Mouse (Mus musculus) layer of hippocampus, adult 18-20 months (tissue): ENCODE data around the gene Azin2. TPM values are rescaled to one million over a fixed set of nuclear protein-coding genes. Genes with fewer than 3 reads are reported as not detected.

ENCODE experiments used
- DNase-seq, 2 experiments: peaks; one replicate each; pipeline ENCODE4 v3.0.0; 2022; ENCODE audit warnings: low spot score in 2 of 2
- long read RNA-seq: library from polyadenylated mRNA; stranded (forward); transcript quantifications from one replicate; pipeline ENCODE4 v2.0.0, GENCODE M21; 2021
- total RNA-seq, 2 experiments: library from RNA; stranded (reverse); gene quantifications; 2 replicates each; pipeline ENCODE4 v1.2.3; 2021

The Azin2 gene
- total RNA-seq: 10 to 100 TPM; 38.9 to 41.7 TPM
- long read RNA-seq, transcript Azin2-201 (11 exons, 2,063 nt): major isoform, 21 of 44 reads
- long read RNA-seq, partial matches to known transcripts: 13 of 44 reads
- long read RNA-seq, other reads (novel, unspliced or antisense): 9 of 44 reads

GRCm38 (mm10) chr4:128962029-128962925 lies at the start of gene Azin2:
Gene Azin2, minus strand, starts transcription at chr4:128962442.
- peak; percentile 83 to 94 for DNase-seq

GRCm38 (mm10) chr4:129011604-129012121 lies 49.4 kb upstream of the Azin2 start:
- no peak for DNase-seq

- DNase-seq: no peak
Measured at GRCm38 (mm10) chr4:129009521-129009920, 47.3 kb upstream of the Azin2 start.

- no peak for DNase-seq
Measured at GRCm38 (mm10) chr4:129008672-129009071, 46.4 kb upstream of the Azin2 start.

GRCm38 (mm10) chr4:129008006-129008519 lies 45.8 kb upstream of the Azin2 start:
- DNase-seq: no peak

GRCm38 (mm10) chr4:129003720-129004119 lies 41.5 kb upstream of the Azin2 start:
- DNase-seq: no peak

- no peak for DNase-seq
Measured at GRCm38 (mm10) chr4:129000786-129001185, 38.5 kb upstream of the Azin2 start.

GRCm38 (mm10) chr4:128998401-128998800 lies 36.2 kb upstream of the Azin2 start:
- DNase-seq: no peak

GRCm38 (mm10) chr4:128997258-128997657 lies 35.0 kb upstream of the Azin2 start:
- no peak for DNase-seq

GRCm38 (mm10) chr4:128995238-128995637 lies 33.0 kb upstream of the Azin2 start:
- DNase-seq: no peak

GRCm38 (mm10) chr4:128993675-128994074 lies 31.4 kb upstream of the Azin2 start:
- DNase-seq: no peak

GRCm38 (mm10) chr4:128993025-128993662 lies 30.9 kb upstream of the Azin2 start:
- peak; percentile 95 to 98 for DNase-seq

GRCm38 (mm10) chr4:128992176-128992575 lies 29.9 kb upstream of the Azin2 start:
- no peak for DNase-seq

GRCm38 (mm10) chr4:128991500-128992008 lies 29.3 kb upstream of the Azin2 start, which contains the start of gene Ak2:
Gene Ak2, plus strand, starts transcription at chr4:128991958.
- DNase-seq: no peak

GRCm38 (mm10) chr4:128989678-128990077 lies 27.4 kb upstream of the Azin2 start:
- no peak for DNase-seq

GRCm38 (mm10) chr4:128988911-128989310 lies 26.7 kb upstream of the Azin2 start:
- DNase-seq: no peak

GRCm38 (mm10) chr4:128984600-128984999 lies 22.4 kb upstream of the Azin2 start:
- DNase-seq: no peak

- DNase-seq: no peak
Measured at GRCm38 (mm10) chr4:128983656-128984055, 21.4 kb upstream of the Azin2 start.

- no peak for DNase-seq
Measured at GRCm38 (mm10) chr4:128983151-128983550, 20.9 kb upstream of the Azin2 start.

GRCm38 (mm10) chr4:128981833-128982180 lies 19.6 kb upstream of the Azin2 start:
- no peak for DNase-seq
